Mouse (Mus musculus) hindbrain, embryonic 11.5 days (tissue): ENCODE results near the gene Snrpa. TPM values are rescaled to one million over a fixed set of nuclear protein-coding genes. Genes with fewer than 3 reads are reported as not detected.

Experiments used
- ATAC-seq: fragments of 200-750 bp; cut with Nextera tagmentation; 2 replicates; pipeline ENCODE4 v1.8.0; 2017; ENCODE audit warnings: mild to moderate bottlenecking, moderate TSS enrichment, moderate library complexity; ENCODE audit not compliant: low FRiP score
- DNase-seq: peaks from one replicate; pipeline ENCODE4 v3.0.0-alpha.2; 2015; ENCODE audit warnings: low spot score
- H3K27ac ChIP-seq: fragments of 300-500 bp; sonication (generic); 2 replicates; pipeline ENCODE4 v1.5.1; 2014; ENCODE audit warnings: mild to moderate bottlenecking, low read depth, low read length
- H3K27me3 ChIP-seq: fragments of 300-500 bp; sonication (generic); 2 replicates; pipeline ENCODE4 v1.6.1; 2014; ENCODE audit warnings: mild to moderate bottlenecking, low read length, moderate library complexity, mixed read lengths; ENCODE audit not compliant: control insufficient read depth, insufficient read depth
- H3K36me3 ChIP-seq: fragments of 300-500 bp; sonication (generic); 2 replicates; pipeline ENCODE4 v1.6.1; 2014; ENCODE audit warnings: mild to moderate bottlenecking, low read length, moderate library complexity, mixed read lengths; ENCODE audit not compliant: control insufficient read depth, insufficient read depth
- H3K4me1 ChIP-seq: fragments of 300-500 bp; sonication (generic); replicated peaks from 2 replicates; pipeline ENCODE4 v1.6.1; 2014; ENCODE audit warnings: low read length, mixed read lengths; ENCODE audit not compliant: control insufficient read depth, insufficient read depth
- H3K4me2 ChIP-seq: fragments of 300-500 bp; sonication (generic); replicated peaks from 2 replicates; pipeline ENCODE4 v1.6.1; 2014; ENCODE audit warnings: mild to moderate bottlenecking, low read depth, low read length
- H3K4me3 ChIP-seq: fragments of 300-500 bp; sonication (generic); 2 replicates; pipeline ENCODE4 v1.5.1; 2014; ENCODE audit warnings: low read depth, low read length
- H3K9ac ChIP-seq: fragments of 300-500 bp; sonication (generic); 2 replicates; pipeline ENCODE4 v1.6.1; 2014; ENCODE audit warnings: low read depth, low read length
- H3K9me3 ChIP-seq: fragments of 300-500 bp; sonication (generic); 2 replicates; pipeline ENCODE4 v1.6.1; 2016; ENCODE audit warnings: low read length; ENCODE audit not compliant: control insufficient read depth
- WGBS: fragments of 180-500 bp; shearing (Covaris S2); extraction: QIAGEN DNeasy Blood & Tissue Kit; methylation state at CpG from one replicate; pipeline ENCODE4 v1.1.7; 2014; 5-methylcytosine and 5-hydroxymethylcytosine counted together
- microRNA counts: library from miRNA; unstranded; fragments of <30 nt; microRNA quantifications from one replicate; lab custom pipeline; 2015
- polyA plus RNA-seq: library from polyadenylated mRNA; unstranded; fragments of >200 nt; fragmentation: Nextera tagmentation; extraction: Ambion mirVana; gene quantifications from 2 replicates; pipeline ENCODE4 v1.2.1, GENCODE M21; 2014

The Snrpa gene
- polyA plus RNA-seq, 1 experiment from 2014 or later, result 349 TPM

- Histone ChIP-seq H3K4me1 (peaks cover 22% of the 10 kb centered on the region), H3K9me3 (no peaks in the 10 kb centered on the region), H3K4me3 (no peak overlapping the region), H3K36me3 (peaks cover 7% of the 10 kb centered on the region; the same call in 1 of the 2 replicates), H3K27me3 (no peaks in the 10 kb centered on the region), H3K9ac (no peak overlapping the region), H3K27ac (no peak overlapping the region), H3K4me2 (no peak overlapping the region)
- 94% methylated on average over 3 of the region's 3 CpGs for WGBS
- no peak for DNase-seq
- ATAC-seq, result no peak
Measured at GRCm38 (mm10) chr7:27160921-27161320, 35.1 kb downstream of the Snrpa start.

GRCm38 (mm10) chr7:27159882-27160281, 36.2 kb downstream of the Snrpa start:
- Histone ChIP-seq H3K4me1 (peaks cover 16% of the 10 kb centered on the region), H3K27me3 (no peaks in the 10 kb centered on the region), H3K27ac (no peak overlapping the region), H3K36me3 (peaks cover 7% of the 10 kb centered on the region; the same call in 1 of the 2 replicates), H3K9me3 (no peaks in the 10 kb centered on the region), H3K4me2 (no peak overlapping the region), H3K9ac (no peak overlapping the region), H3K4me3 (no peak overlapping the region)
- ATAC-seq (peak; percentile 90), DNase-seq (peak; percentile 89)
- 18% methylated on average over 8 of the region's 8 CpGs for WGBS

- Histone ChIP-seq H3K4me2 (no peak overlapping the region), H3K27ac (no peak overlapping the region), H3K27me3 (no peaks in the 10 kb centered on the region), H3K4me3 (no peak overlapping the region), H3K4me1 (peaks cover 10% of the 10 kb centered on the region), H3K9me3 (no peaks in the 10 kb centered on the region), H3K9ac (no peak overlapping the region), H3K36me3 (0 out of 2 replicates have a peak, but pooled peaks cover 3% of the 10 kb centered on the region)
- DNase-seq (no peak), ATAC-seq (no peak)
- 95% methylated on average over 6 of the region's 6 CpGs for WGBS
Measured at GRCm38 (mm10) chr7:27159256-27159655, 36.8 kb downstream of the Snrpa start.

- H3K4me2 ChIP-seq, result no peak overlapping the region
- ATAC-seq, result no peak
- no peak for DNase-seq
- H3K4me1 ChIP-seq, result peaks cover 6% of the 10 kb centered on the region; the same call in 1 of the 2 replicates
- no peak overlapping the region for H3K4me3 ChIP-seq
- no peaks in the 10 kb centered on the region for H3K9me3 ChIP-seq
- H3K9ac ChIP-seq, result no peak overlapping the region
- H3K27me3 ChIP-seq, result no peaks in the 10 kb centered on the region
- 94% methylated on average over 9 of the region's 9 CpGs for WGBS
- H3K36me3 ChIP-seq, result 0 out of 2 replicates have a peak, but pooled peaks cover 3% of the 10 kb centered on the region
- H3K27ac ChIP-seq, result no peak overlapping the region
Measured at GRCm38 (mm10) chr7:27158171-27158570, 37.9 kb downstream of the Snrpa start.

GRCm38 (mm10) chr7:27156005-27156404, 40.1 kb downstream of the Snrpa start:
- Histone ChIP-seq H3K27ac (no peak overlapping the region), H3K9me3 (no peaks in the 10 kb centered on the region), H3K4me1 (no peaks in the 10 kb centered on the region; the same call in 1 of the 2 replicates), H3K4me3 (no peak overlapping the region), H3K9ac (no peak overlapping the region), H3K27me3 (no peaks in the 10 kb centered on the region), H3K36me3 (0 out of 2 replicates have a peak, but pooled peaks cover 3% of the 10 kb centered on the region), H3K4me2 (no peak overlapping the region)
- ATAC-seq (no peak), DNase-seq (no peak)
- WGBS, result 80% methylated on average over 13 of the region's 13 CpGs

GRCm38 (mm10) chr7:27153205-27153764, 42.8 kb downstream of the Snrpa start, which contains the start of gene Cyp2t4:
Gene Cyp2t4 (plus strand): TSS chr7:27153714.
- Histone ChIP-seq H3K4me2 (no peak within 1 kb of the TSS), H3K4me3 (no peak within 1 kb of the TSS), H3K4me1 (no peaks in the 10 kb centered on the region), H3K9ac (no peak within 1 kb of the TSS), H3K27me3 (no peaks in the 10 kb centered on the region), H3K36me3 (no peaks in the 10 kb centered on the region), H3K9me3 (no peaks in the 10 kb centered on the region), H3K27ac (no peak within 1 kb of the TSS)
- no peak for DNase-seq
- WGBS, result 78% methylated on average over 10 of the region's 10 CpGs
- ATAC-seq, result no peak

MicroRNAs within 50 kb of the gene (microRNA counts, 519-probe panel; counts per million panel counts)
- microRNA mmu-miR-1191 (lab: Ali Mortazavi, UCI), result not detected

Other genes starting within 250 kb of the Snrpa start
- not detected in 2 replicates for gene Cyp2a12, start 167.2 kb downstream of the Snrpa start, polyA plus RNA-seq
- gene Cyp2f2, start 76.4 kb downstream of the Snrpa start, polyA plus RNA-seq, result not detected in 2 replicates
- gene Cyp2t4, start 42.6 kb downstream of the Snrpa start, polyA plus RNA-seq, result 0.11 TPM in 1 of 2 replicates, not detected in the other
- gene Egln2, start 29.5 kb downstream of the Snrpa start, polyA plus RNA-seq, result 37.2 and 43.2 TPM in 2 replicates
- gene Rab4b, start 17.4 kb downstream of the Snrpa start, polyA plus RNA-seq, result 68.9 and 75.4 TPM in 2 replicates
- gene Gm21983, start 15.2 kb downstream of the Snrpa start, polyA plus RNA-seq, result 0.39 TPM in 1 of 2 replicates, not detected in the other
- 3.4 and 3.7 TPM in 2 replicates for gene Mia, start 15.1 kb downstream of the Snrpa start, polyA plus RNA-seq
- gene BC024978, start 490 bp downstream of the Snrpa start, polyA plus RNA-seq, result 3.4 and 4.1 TPM in 2 replicates
- 5.0 and 6.7 TPM in 2 replicates for gene Itpkc, start 32.4 kb upstream of the Snrpa start, polyA plus RNA-seq
- gene Coq8b, start 36.8 kb upstream of the Snrpa start, polyA plus RNA-seq, result 13.9 and 18.4 TPM in 2 replicates
- gene Numbl, start 62.2 kb upstream of the Snrpa start, polyA plus RNA-seq, result 19.8 and 22.7 TPM in 2 replicates
- 2.4 and 3.9 TPM in 2 replicates for gene Ltbp4, start 141.4 kb upstream of the Snrpa start, polyA plus RNA-seq
- 51.5 and 56.7 TPM in 2 replicates for gene Shkbp1, start 159.7 kb upstream of the Snrpa start, polyA plus RNA-seq
- 0.33 and 0.57 TPM in 2 replicates for gene Gm20479, start 161.1 kb upstream of the Snrpa start, polyA plus RNA-seq